Mouse (Mus musculus) MEL (cell line): ENCODE measurements around the gene Paxbp1. TPM values are rescaled to one million over a fixed set of nuclear protein-coding genes. Genes with fewer than 3 reads are reported as not detected.

Experiments
- DNase-seq: peaks from one replicate; pipeline ENCODE4 v3.0.0; 2011; ENCODE audit warnings: low read depth, low spot score
- H3K27ac ChIP-seq: 2 replicates; pipeline ENCODE4 v1.5.1; 2012; ENCODE audit warnings: low read depth, mild to moderate bottlenecking, control low read depth, low read length, moderate library complexity; ENCODE audit not compliant: control insufficient read depth
- H3K27me3 ChIP-seq, 2 experiments: fragments of 150-350 bp in 1 of 2; sonication (generic) in 1 of 2; 2 replicates each; pipeline ENCODE4 v1.6.1; 2012; ENCODE audit warnings: low read length in 2 of 2, mild to moderate bottlenecking in 2 of 2, improper control_type of control experiment in 1 of 2, moderate library complexity in 1 of 2; ENCODE audit not compliant: insufficient read depth in 2 of 2, control insufficient read depth in 1 of 2
- H3K36me3 ChIP-seq, 2 experiments: 2 replicates each; pipeline ENCODE4 v1.6.1; 2012 to 2014; ENCODE audit warnings: low read length in 2 of 2, improper control_type of control experiment in 1 of 2, inconsistent platforms in 1 of 2, mild to moderate bottlenecking in 1 of 2; ENCODE audit not compliant: insufficient read depth in 2 of 2, control insufficient read depth in 1 of 2
- H3K4me1 ChIP-seq, 2 experiments: fragments of 150-350 bp in 1 of 2; sonication (generic) in 1 of 2; 2 replicates each; pipeline ENCODE4 v1.6.1; 2012; ENCODE audit warnings: low read length in 2 of 2, improper control_type of control experiment in 1 of 2, mild to moderate bottlenecking in 1 of 2; ENCODE audit not compliant: insufficient read depth in 2 of 2, control insufficient read depth in 1 of 2
- H3K4me3 ChIP-seq, 2 experiments: fragments of 150-350 bp in 1 of 2; sonication (generic) in 1 of 2; 2 replicates each; pipeline ENCODE4 v1.5.1; 2012; ENCODE audit warnings: low read depth in 2 of 2, low read length in 2 of 2, mild to moderate bottlenecking in 2 of 2, moderate library complexity in 2 of 2, control low read depth in 1 of 2, improper control_type of control experiment in 1 of 2; ENCODE audit not compliant: control insufficient read depth in 1 of 2, insufficient read depth in 1 of 2
- H3K79me2 ChIP-seq: 2 replicates; pipeline ENCODE4 v1.6.1; 2012; ENCODE audit warnings: mild to moderate bottlenecking, low read length, moderate library complexity; ENCODE audit not compliant: control insufficient read depth, poor library complexity, insufficient read depth
- H3K9ac ChIP-seq: 2 replicates; pipeline ENCODE4 v1.6.1; 2012; ENCODE audit warnings: low read depth, mild to moderate bottlenecking, control low read depth, low read length, moderate library complexity; ENCODE audit not compliant: control insufficient read depth, poor library complexity, severe bottlenecking
- H3K9me3 ChIP-seq: fragments of 150-350 bp; sonication (generic); replicated peaks from 2 replicates; pipeline ENCODE4 v1.6.1; 2012; ENCODE audit warnings: mild to moderate bottlenecking, low read length, improper control_type of control experiment, moderate library complexity; ENCODE audit not compliant: insufficient read depth
- CTCF ChIP-seq, 3 experiments: IDR thresholded peaks in 2 of 3; conservative IDR thresholded peaks in 1 of 3; 2 replicates each; pipeline ENCODE4 v1.5.1; 2011 to 2012; ENCODE audit warnings: low read length in 3 of 3, low read depth in 2 of 3, mild to moderate bottlenecking in 2 of 3, improper control_type of control experiment in 1 of 3, inconsistent platforms in 1 of 3, mixed read lengths in 1 of 3, moderate library complexity in 1 of 3; ENCODE audit not compliant: control insufficient read depth in 1 of 3, insufficient read depth in 1 of 3, poor library complexity in 1 of 3, severe bottlenecking in 1 of 3
- E2F4 ChIP-seq: IDR thresholded peaks from 2 replicates; pipeline ENCODE4 v1.6.1; 2011; ENCODE audit warnings: low read depth, low read length, improper control_type of control experiment, borderline replicate concordance
- ELF1 ChIP-seq: IDR thresholded peaks from 2 replicates; pipeline ENCODE4 v1.6.1; 2014; ENCODE audit warnings: low read depth, mild to moderate bottlenecking, inconsistent platforms, low read length, improper control_type of control experiment, moderate library complexity
- EP300 ChIP-seq, 2 experiments: IDR thresholded peaks; 2 replicates each; pipeline ENCODE4 v1.6.1; 2011; ENCODE audit warnings: improper control_type of control experiment in 2 of 2, low read length in 2 of 2, low read depth in 1 of 2, mild to moderate bottlenecking in 1 of 2
- GABPA ChIP-seq: IDR thresholded peaks from 2 replicates; pipeline ENCODE4 v1.6.1; 2012; ENCODE audit warnings: low read depth, mild to moderate bottlenecking, inconsistent platforms, low read length, improper control_type of control experiment, moderate library complexity
- GATA1 ChIP-seq: IDR thresholded peaks from 2 replicates; pipeline ENCODE4 v1.6.1; 2011; ENCODE audit warnings: low read depth, low read length, improper control_type of control experiment
- MAZ ChIP-seq: IDR thresholded peaks from 2 replicates; pipeline ENCODE4 v1.6.1; 2012; ENCODE audit warnings: low read depth, mild to moderate bottlenecking, inconsistent platforms, low read length, improper control_type of control experiment
- MYB ChIP-seq: IDR thresholded peaks from 2 replicates; pipeline ENCODE4 v1.6.1; 2011; ENCODE audit warnings: mild to moderate bottlenecking, low read depth, low read length, improper control_type of control experiment
- POLR2A ChIP-seq, 2 experiments: IDR thresholded peaks; 2 replicates each; pipeline ENCODE4 v1.6.1; 2011 to 2012; ENCODE audit warnings: low read length in 2 of 2, mild to moderate bottlenecking in 2 of 2, control low read depth in 1 of 2, improper control_type of control experiment in 1 of 2, low read depth in 1 of 2, moderate library complexity in 1 of 2; ENCODE audit not compliant: control insufficient read depth in 1 of 2, insufficient read depth in 1 of 2, poor library complexity in 1 of 2
- RAD21 ChIP-seq: IDR thresholded peaks from 2 replicates; pipeline ENCODE4 v1.6.1; 2011; ENCODE audit warnings: mild to moderate bottlenecking, low read depth, low read length, improper control_type of control experiment
- TAL1 ChIP-seq: IDR thresholded peaks from 2 replicates; pipeline ENCODE4 v1.6.1; 2012; ENCODE audit warnings: mild to moderate bottlenecking, inconsistent platforms, low read length, moderate library complexity, mixed read lengths
- TBP ChIP-seq: IDR thresholded peaks from 2 replicates; pipeline ENCODE4 v1.8.0; 2011; ENCODE audit warnings: low read depth, low read length, improper control_type of control experiment
- TCF12 ChIP-seq: IDR thresholded peaks from 2 replicates; pipeline ENCODE4 v1.6.1; 2014; ENCODE audit warnings: low read depth, mild to moderate bottlenecking, inconsistent platforms, low read length, improper control_type of control experiment, moderate library complexity
- UBTF ChIP-seq: IDR thresholded peaks from 2 replicates; pipeline ENCODE4 v1.6.1; 2012; ENCODE audit warnings: low read depth, mild to moderate bottlenecking, inconsistent platforms, low read length, improper control_type of control experiment, moderate library complexity, borderline replicate concordance; ENCODE audit not compliant: insufficient read depth
- ZMIZ1 ChIP-seq: IDR thresholded peaks from 2 replicates; pipeline ENCODE4 v1.6.1; 2012; ENCODE audit warnings: low read depth, mild to moderate bottlenecking, inconsistent platforms, low read length, improper control_type of control experiment, moderate library complexity
- polyA plus RNA-seq, 2 experiments: library from polyadenylated mRNA; stranded (reverse) in 1 of 2; unstranded in 1 of 2; fragments of >175 nt in 1 of 2; fragments of >200 nt in 1 of 2; gene quantifications; 2 replicates each; pipeline versions ENCODE4 v1.2.1 to v1.2.4; 2012; ENCODE audit warnings: low replicate concordance in 2 of 2, low read depth in 1 of 2; ENCODE audit not compliant: insufficient read length in 2 of 2, insufficient read depth in 1 of 2, missing spikeins in 1 of 2
- total RNA-seq: library from RNA; depleted of rRNA; stranded (reverse); fragments of 300-350 nt; gene quantifications from 2 replicates; pipeline ENCODE4 v1.2.3, GENCODE M21; 2012

Gene Paxbp1
- total and polyA plus RNA-seq, 3 experiments = 23.8 to 49.6 TPM; not detected in 1

- H3K4me3 ChIP-seq = no peak overlapping the region
- TF ChIP-seq EP300 (IDR thresholded peaks at IDR 0.05; ENCODE audit: low read depth in 1 of 2, low read length in 2 of 2) (no peak), UBTF (no peak), CTCF (IDR thresholded peaks at IDR 0.05 in 2 of 3, conservative IDR thresholded peaks at IDR 0.05 in 1 of 3; ENCODE audit: control insufficient read depth in 1 of 3, insufficient read depth in 1 of 3, low read depth in 2 of 3, low read length in 3 of 3, poor library complexity in 1 of 3, severe bottlenecking in 1 of 3) (no peak), TBP (no peak), ELF1 (no peak), MYB (no peak), POLR2A (IDR thresholded peaks at IDR 0.05; ENCODE audit: control insufficient read depth in 1 of 2, insufficient read depth in 1 of 2, low read depth in 1 of 2, low read length in 2 of 2, poor library complexity in 1 of 2) (no peak), RAD21 (no peak), GABPA (no peak), MAZ (no peak), E2F4 (no peak), ZMIZ1 (no peak), GATA1 (no peak)
- no peaks in the 10 kb centered on the region for H3K9me3 ChIP-seq
- H3K9ac ChIP-seq = no peak overlapping the region
- H3K27ac ChIP-seq = no peak overlapping the region
- H3K27me3 ChIP-seq = no peaks in the 10 kb centered on the region
- peaks cover 0 to 2% of the 10 kb centered on the region in 2 experiments; a peak in 1 of 4 replicates for H3K36me3 ChIP-seq
- H3K4me1 ChIP-seq = peaks cover 0 to 6% of the 10 kb centered on the region in 2 experiments; a peak in 3 of 4 replicates
- no peaks in the 10 kb centered on the region for H3K79me2 ChIP-seq
- DNase-seq = no peak
Observed at GRCm38 (mm10) chr16:91068969-91069368, 24.6 kb upstream of the Paxbp1 start.

- Histone ChIP-seq H3K79me2 (no peaks in the 10 kb centered on the region), H3K9me3 (no peaks in the 10 kb centered on the region), H3K4me1 (peaks cover 0 to 14% of the 10 kb centered on the region in 2 experiments; a peak in 3 of 4 replicates), H3K27me3 (no peaks in the 10 kb centered on the region), H3K4me3 (no peak overlapping the region), H3K9ac (no peak overlapping the region), H3K36me3 (0 out of 4 replicates have a peak, but pooled peaks cover 0 to 2% of the 10 kb centered on the region in 2 experiments), H3K27ac (no peak overlapping the region)
- TF ChIP-seq E2F4 (no peak), TCF12 (no peak), TAL1 (no peak)
- DNase-seq = no peak
Observed at GRCm38 (mm10) chr16:91067122-91067521, 22.8 kb upstream of the Paxbp1 start.
